Mouse (Mus musculus) midbrain, embryonic 10.5 days (tissue): ENCODE results near the gene Nox1. TPM values are rescaled to one million over a fixed set of nuclear protein-coding genes. Genes with fewer than 3 reads are reported as not detected.
"Not testable (repeated sequence)": the region's sequence is repeated elsewhere in the genome, so short reads cannot be mapped to it uniquely, and the experiment has no call there.

Experiments
- DNase-seq: peaks from one replicate; pipeline ENCODE4 v3.0.0-alpha.2; 2017; ENCODE audit warnings: low spot score
- H3K27ac ChIP-seq: fragments of 300-500 bp; sonication (generic); replicated peaks from 2 replicates; pipeline ENCODE4 v1.5.1; 2016; ENCODE audit warnings: mild to moderate bottlenecking
- H3K27me3 ChIP-seq: fragments of 300-500 bp; sonication (generic); 2 replicates; pipeline ENCODE4 v1.6.1; 2016; ENCODE audit warnings: low read depth, mild to moderate bottlenecking; ENCODE audit not compliant: poor library complexity, severe bottlenecking
- H3K36me3 ChIP-seq: fragments of 300-500 bp; sonication (generic); 2 replicates; pipeline ENCODE4 v1.6.1; 2016; ENCODE audit warnings: mild to moderate bottlenecking, moderate library complexity
- H3K4me1 ChIP-seq: fragments of 300-500 bp; sonication (generic); 2 replicates; pipeline ENCODE4 v1.6.1; 2016
- H3K4me3 ChIP-seq: fragments of 300-500 bp; sonication (generic); 2 replicates; pipeline ENCODE4 v1.5.1; 2016; ENCODE audit warnings: mild to moderate bottlenecking, moderate library complexity
- H3K9me3 ChIP-seq: fragments of 300-500 bp; sonication (generic); replicated peaks from 2 replicates; pipeline ENCODE4 v1.6.1; 2016; ENCODE audit warnings: mild to moderate bottlenecking
- WGBS: fragments of 180-500 bp; shearing (Covaris S2); methylation state at CpG from one replicate; pipeline ENCODE4 v1.1.7; 2016; 5-methylcytosine and 5-hydroxymethylcytosine counted together
- polyA plus RNA-seq: library from polyadenylated mRNA; unstranded; fragments of >200 nt; fragmentation: Nextera tagmentation; extraction: Ambion mirVana; gene quantifications from 2 replicates; pipeline ENCODE4 v1.2.1, GENCODE M21; 2016

The Nox1 gene
- not detected in 2 replicates for polyA plus RNA-seq

- WGBS: 60% methylated on average over 4 of the region's 4 CpGs
- no peak for DNase-seq
- Histone ChIP-seq H3K36me3 (no peaks in the 10 kb centered on the region), H3K4me3 (no peak within 1 kb of the TSS), H3K27me3 (peaks cover 47% of the 10 kb centered on the region), H3K27ac (no peak within 1 kb of the TSS), H3K4me1 (no peaks in the 10 kb centered on the region), H3K9me3 (no peaks in the 10 kb centered on the region)
Observed at GRCm38 (mm10) chrX:134221856-134222255, at the start of gene Nox1. Gene Nox1 (minus strand): TSS chrX:134221956.

- H3K9me3 ChIP-seq: no peaks in the 10 kb centered on the region
- H3K36me3 ChIP-seq: no peaks in the 10 kb centered on the region
- H3K27ac ChIP-seq: no peak overlapping the region
- no peaks in the 10 kb centered on the region for H3K4me1 ChIP-seq
- WGBS: 83% methylated on average over 11 of the region's 11 CpGs
- H3K27me3 ChIP-seq: peaks cover 31% of the 10 kb centered on the region
- no peak overlapping the region for H3K4me3 ChIP-seq
- DNase-seq: no peak
Observed at GRCm38 (mm10) chrX:134262129-134262528, 40.4 kb upstream of the Nox1 start.

GRCm38 (mm10) chrX:134261191-134261590 is 39.4 kb upstream of the Nox1 start:
- Histone ChIP-seq H3K27me3 (peaks cover 31% of the 10 kb centered on the region), H3K4me3 (no peak overlapping the region), H3K27ac (no peak overlapping the region), H3K4me1 (no peaks in the 10 kb centered on the region), H3K36me3 (no peaks in the 10 kb centered on the region), H3K9me3 (no peaks in the 10 kb centered on the region)
- DNase-seq: no peak
- WGBS: 58% methylated on average over 5 of the region's 5 CpGs

- H3K9me3 ChIP-seq: no peaks in the 10 kb centered on the region
- no peaks in the 10 kb centered on the region for H3K27me3 ChIP-seq
- DNase-seq: no peak
- no peaks in the 10 kb centered on the region for H3K4me1 ChIP-seq
- 85% methylated on average over 2 of the region's 2 CpGs for WGBS
- no peaks in the 10 kb centered on the region for H3K36me3 ChIP-seq
- H3K4me3 ChIP-seq: no peak overlapping the region
- H3K27ac ChIP-seq: no peak overlapping the region
Observed at GRCm38 (mm10) chrX:134248202-134248601, 26.4 kb upstream of the Nox1 start.

GRCm38 (mm10) chrX:134245946-134246345 is 24.2 kb upstream of the Nox1 start:
- no peak for DNase-seq
- WGBS: 94% methylated on average over 10 of the region's 10 CpGs
- H3K4me1 ChIP-seq: no peaks in the 10 kb centered on the region
- no peak overlapping the region for H3K4me3 ChIP-seq
- H3K9me3 ChIP-seq: no peaks in the 10 kb centered on the region
- H3K36me3 ChIP-seq: no peaks in the 10 kb centered on the region
- peaks cover under 1% of the 10 kb centered on the region; the same call in 1 of the 2 replicates for H3K27me3 ChIP-seq
- no peak overlapping the region for H3K27ac ChIP-seq

GRCm38 (mm10) chrX:134238266-134238665 is 16.5 kb upstream of the Nox1 start:
- 96% methylated on average over 10 of the region's 10 CpGs for WGBS
- Histone ChIP-seq H3K27ac (no peak overlapping the region), H3K9me3 (no peaks in the 10 kb centered on the region), H3K4me3 (no peak overlapping the region), H3K27me3 (peaks cover 8% of the 10 kb centered on the region; the same call in 1 of the 2 replicates), H3K4me1 (no peaks in the 10 kb centered on the region), H3K36me3 (no peaks in the 10 kb centered on the region)
- DNase-seq: no peak

GRCm38 (mm10) chrX:134233048-134233447 is 11.3 kb upstream of the Nox1 start:
- H3K27ac ChIP-seq: no peak overlapping the region
- no peaks in the 10 kb centered on the region for H3K4me1 ChIP-seq
- 88% methylated on average over 1 of the region's 1 CpGs for WGBS
- H3K9me3 ChIP-seq: no peaks in the 10 kb centered on the region
- H3K27me3 ChIP-seq: 0 out of 2 replicates have a peak, but pooled peaks cover 3% of the 10 kb centered on the region
- DNase-seq: no peak
- no peaks in the 10 kb centered on the region for H3K36me3 ChIP-seq
- H3K4me3 ChIP-seq: no peak overlapping the region

GRCm38 (mm10) chrX:134220618-134221017 is 1.1 kb downstream of the Nox1 start:
- Histone ChIP-seq H3K36me3 (no peaks in the 10 kb centered on the region), H3K27me3 (peaks cover 47% of the 10 kb centered on the region), H3K4me3 (no peak overlapping the region), H3K27ac (no peak overlapping the region), H3K9me3 (no peaks in the 10 kb centered on the region), H3K4me1 (no peaks in the 10 kb centered on the region)
- DNase-seq: no peak
- WGBS: 80% methylated on average over 3 of the region's 3 CpGs

- Histone ChIP-seq H3K4me3 (no peak overlapping the region), H3K36me3 (no peaks in the 10 kb centered on the region), H3K27me3 (peaks cover 50% of the 10 kb centered on the region), H3K4me1 (no peaks in the 10 kb centered on the region), H3K9me3 (no peaks in the 10 kb centered on the region), H3K27ac (no peak overlapping the region)
- no peak for DNase-seq
- WGBS: 54% methylated on average over 4 of the region's 4 CpGs
Observed at GRCm38 (mm10) chrX:134218161-134218560, 3.6 kb downstream of the Nox1 start.

GRCm38 (mm10) chrX:134211151-134211642 is 10.6 kb downstream of the Nox1 start:
- no peak for DNase-seq
- WGBS: 86% methylated on average over 7 of the region's 7 CpGs
- Histone ChIP-seq H3K27me3 (peaks cover 59% of the 10 kb centered on the region), H3K36me3 (no peaks in the 10 kb centered on the region), H3K27ac (no peak overlapping the region), H3K4me3 (no peak overlapping the region), H3K4me1 (no peaks in the 10 kb centered on the region), H3K9me3 (no peaks in the 10 kb centered on the region)

GRCm38 (mm10) chrX:134208491-134208890 is 13.3 kb downstream of the Nox1 start:
- Histone ChIP-seq H3K27me3 (peaks cover 49% of the 10 kb centered on the region), H3K4me1 (no peaks in the 10 kb centered on the region), H3K36me3 (no peaks in the 10 kb centered on the region), H3K9me3 (no peaks in the 10 kb centered on the region), H3K4me3 (no peak overlapping the region), H3K27ac (no peak overlapping the region)
- WGBS: 76% methylated on average over 2 of the region's 2 CpGs
- no peak for DNase-seq

GRCm38 (mm10) chrX:134187201-134187600 is 34.6 kb downstream of the Nox1 start, which contains the start of gene Arl13a:
Gene Arl13a (plus strand): TSS chrX:134187501.
- H3K4me3 ChIP-seq, DNase-seq, H3K36me3 ChIP-seq, H3K4me1 ChIP-seq, H3K27ac ChIP-seq, H3K9me3 ChIP-seq: not testable (repeated sequence)
- WGBS: 96% methylated on average over 9 of the region's 9 CpGs
- peaks cover 42% of the 10 kb centered on the region for H3K27me3 ChIP-seq

GRCm38 (mm10) chrX:134174699-134175098 is 47.1 kb downstream of the Nox1 start:
- no peak overlapping the region for H3K27ac ChIP-seq

GRCm38 (mm10) chrX:134170584-134170983 is 51.2 kb downstream of the Nox1 start:
- H3K27me3 ChIP-seq: peaks cover 33% of the 10 kb centered on the region
- H3K4me3 ChIP-seq: no peak overlapping the region
- H3K4me1 ChIP-seq: no peaks in the 10 kb centered on the region
- no peaks in the 10 kb centered on the region for H3K9me3 ChIP-seq
- WGBS: 93% methylated on average over 1 of the region's 1 CpGs
- DNase-seq: no peak
- no peak overlapping the region for H3K27ac ChIP-seq
- no peaks in the 10 kb centered on the region for H3K36me3 ChIP-seq

More at GRCm38 (mm10) chrX:134174699-134175098, 47.1 kb downstream of the Nox1 start:
- no peak for DNase-seq
- 73% methylated on average over 1 of the region's 1 CpGs for WGBS
- Histone ChIP-seq H3K4me1 (no peaks in the 10 kb centered on the region), H3K9me3 (no peaks in the 10 kb centered on the region), H3K27me3 (peaks cover 49% of the 10 kb centered on the region), H3K4me3 (no peak overlapping the region), H3K36me3 (no peaks in the 10 kb centered on the region)
